Mouse (Mus musculus) MEL (cell line): ENCODE data around the gene AC124502.3.

Experiments used
- CHD2 ChIP-seq: IDR thresholded peaks from 2 replicates; pipeline ENCODE4 v1.6.1; 2011; ENCODE audit warnings: low read length, improper control_type of control experiment
- CTCF ChIP-seq, 3 experiments: IDR thresholded peaks in 2 of 3; conservative IDR thresholded peaks in 1 of 3; 2 replicates each; pipeline ENCODE4 v1.5.1; 2011 to 2012; ENCODE audit warnings: low read length in 3 of 3, low read depth in 2 of 3, mild to moderate bottlenecking in 2 of 3, improper control_type of control experiment in 1 of 3, inconsistent platforms in 1 of 3, mixed read lengths in 1 of 3, moderate library complexity in 1 of 3; ENCODE audit not compliant: control insufficient read depth in 1 of 3, insufficient read depth in 1 of 3, poor library complexity in 1 of 3, severe bottlenecking in 1 of 3
- GATA1 ChIP-seq: IDR thresholded peaks from 2 replicates; pipeline ENCODE4 v1.6.1; 2011; ENCODE audit warnings: low read depth, low read length, improper control_type of control experiment
- ZKSCAN1 ChIP-seq: IDR thresholded peaks from 2 replicates; pipeline ENCODE4 v1.6.1; 2012; ENCODE audit warnings: low read depth, mild to moderate bottlenecking, inconsistent platforms, low read length, improper control_type of control experiment, moderate library complexity

GRCm38 (mm10) chr19:5060365-5061330 lies 22.0 kb downstream of the AC124502.3 start:
- TF ChIP-seq GATA1 (no peak), CTCF (IDR thresholded peaks at IDR 0.05 in 2 of 3, conservative IDR thresholded peaks at IDR 0.05 in 1 of 3; ENCODE audit: control insufficient read depth in 1 of 3, insufficient read depth in 1 of 3, low read depth in 2 of 3, low read length in 3 of 3, poor library complexity in 1 of 3, severe bottlenecking in 1 of 3) (no peak), CHD2 (no peak), ZKSCAN1 (no peak)
